Mouse (Mus musculus) cerebellum, adult 2 months (tissue): ENCODE data around the gene Lif. TPM values are rescaled to one million over a fixed set of nuclear protein-coding genes. Genes with fewer than 3 reads are reported as not detected.

Experiments used
- DNase-seq, 2 experiments: peaks; one replicate each; pipeline ENCODE4 v3.0.0; 2021
- H3K27ac ChIP-seq: fragments of 200-500 bp; 2 replicates; pipeline ENCODE4 v1.5.1; 2012; ENCODE audit warnings: low read length, control low read depth, inconsistent platforms; ENCODE audit not compliant: insufficient read depth
- H3K27me3 ChIP-seq: fragments of 200-500 bp; 2 replicates; pipeline ENCODE4 v1.6.1; 2012; ENCODE audit warnings: inconsistent platforms, mild to moderate bottlenecking, low read length, moderate library complexity; ENCODE audit not compliant: control insufficient read depth, insufficient read depth
- H3K4me1 ChIP-seq: fragments of 200-500 bp; 2 replicates; pipeline ENCODE4 v1.6.1; 2011; ENCODE audit warnings: low read length; ENCODE audit not compliant: control insufficient read depth, insufficient read depth
- H3K4me3 ChIP-seq: fragments of 200-500 bp; replicated peaks from 2 replicates; pipeline ENCODE3; 2011; ENCODE audit warnings: mild to moderate bottlenecking, low read depth, low read length, control low read depth; ENCODE audit not compliant: insufficient read depth
- CTCF ChIP-seq: fragments of 200-500 bp; IDR thresholded peaks from 2 replicates; pipeline ENCODE4 v1.5.1; 2011; ENCODE audit warnings: low read depth, mild to moderate bottlenecking, control low read depth, low read length, moderate library complexity, borderline replicate concordance; ENCODE audit not compliant: insufficient read depth
- POLR2A ChIP-seq: fragments of 200-500 bp; IDR thresholded peaks from 2 replicates; pipeline ENCODE4 v1.6.1; 2011; ENCODE audit warnings: low read length, control low read depth, borderline replicate concordance; ENCODE audit not compliant: insufficient read depth
- WGBS: fragments of 180-500 bp; shearing (Covaris S2); methylation state at CpG from one replicate; pipeline ENCODE4 v1.1.7; 2018; 5-methylcytosine and 5-hydroxymethylcytosine counted together
- polyA plus RNA-seq: library from polyadenylated mRNA; depleted of rRNA; stranded (reverse); fragments of >200 nt; gene quantifications from 2 replicates; pipeline ENCODE4 v1.2.3, GENCODE M21; 2012; rRNA removed

Gene Lif
- polyA plus RNA-seq, 1 experiment: 0.15 TPM

- TF ChIP-seq CTCF: no peak
- no peak for TF ChIP-seq POLR2A
- 100% methylated on average over 4 of the region's 4 CpGs for WGBS
- no peaks in the 10 kb centered on the region for H3K4me1 ChIP-seq
- H3K4me3 ChIP-seq: no peak overlapping the region
- no peak for DNase-seq
- no peaks in the 10 kb centered on the region for H3K27me3 ChIP-seq
- H3K27ac ChIP-seq: no peak overlapping the region
Measured at GRCm38 (mm10) chr11:4310324-4310723, 53.0 kb downstream of the Lif start.

- Histone ChIP-seq H3K27ac (no peak overlapping the region), H3K27me3 (no peaks in the 10 kb centered on the region), H3K4me3 (no peak overlapping the region), H3K4me1 (no peaks in the 10 kb centered on the region)
- TF ChIP-seq CTCF: no peak
- no peak for TF ChIP-seq POLR2A
- DNase-seq: no peak
- WGBS: 85% methylated on average over 4 of the region's 4 CpGs
Measured at GRCm38 (mm10) chr11:4312180-4312579, 54.8 kb downstream of the Lif start.

GRCm38 (mm10) chr11:4317287-4317686 lies 59.9 kb downstream of the Lif start:
- Histone ChIP-seq H3K27ac (no peak overlapping the region), H3K27me3 (no peaks in the 10 kb centered on the region), H3K4me1 (no peaks in the 10 kb centered on the region), H3K4me3 (no peak overlapping the region)
- no peak for DNase-seq
- TF ChIP-seq CTCF: no peak
- no peak for TF ChIP-seq POLR2A
- 69% methylated on average over 5 of the region's 5 CpGs for WGBS

- whole genome bisulfite sequencing: 89% methylated on average over 3 of the region's 3 CpGs
- TF ChIP-seq CTCF (no peak), POLR2A (no peak)
Measured at GRCm38 (mm10) chr11:4318011-4318410, 60.7 kb downstream of the Lif start.

GRCm38 (mm10) chr11:4319212-4319955 lies 62.0 kb downstream of the Lif start:
- Histone ChIP-seq H3K27me3 (no peaks in the 10 kb centered on the region), H3K27ac (no peak overlapping the region), H3K4me1 (peaks cover 4% of the 10 kb centered on the region; the same call in 1 of the 2 replicates), H3K4me3 (no peak overlapping the region)
- DNase-seq: no peak
- 94% methylated on average over 14 of the region's 14 CpGs for WGBS
- TF ChIP-seq CTCF (no peak), POLR2A (no peak)

More at GRCm38 (mm10) chr11:4318011-4318410, 60.7 kb downstream of the Lif start:
- no peaks in the 10 kb centered on the region for H3K27me3 ChIP-seq
- no peaks in the 10 kb centered on the region for H3K4me1 ChIP-seq
- DNase-seq: no peak
- H3K4me3 ChIP-seq: no peak overlapping the region
- no peak overlapping the region for H3K27ac ChIP-seq

- Histone ChIP-seq H3K27me3 (no peaks in the 10 kb centered on the region), H3K4me1 (peaks cover 4% of the 10 kb centered on the region; the same call in 1 of the 2 replicates), H3K4me3 (no peak overlapping the region), H3K27ac (no peak overlapping the region)
- no peak for DNase-seq
- TF ChIP-seq CTCF (no peak), POLR2A (no peak)
- 62% methylated on average over 4 of the region's 4 CpGs for WGBS
Measured at GRCm38 (mm10) chr11:4320876-4321275, 63.5 kb downstream of the Lif start.

Other genes starting within 250 kb of the Lif start
- 0.05 and 0.14 TPM in 2 replicates for gene Sec14l4, start 226.1 kb upstream of the Lif start, polyA plus RNA-seq
- gene Sec14l3, start 192.7 kb upstream of the Lif start, polyA plus RNA-seq: not detected in 2 replicates
- gene Mtfp1, start 162.1 kb upstream of the Lif start, polyA plus RNA-seq: 60.5 and 65.2 TPM in 2 replicates
- 28.2 and 32.2 TPM in 2 replicates for gene Sec14l2, start 134.1 kb upstream of the Lif start, polyA plus RNA-seq
- 39.5 and 39.9 TPM in 2 replicates for gene Rnf215, start 122.4 kb upstream of the Lif start, polyA plus RNA-seq
- gene Ccdc157, start 97.3 kb upstream of the Lif start, polyA plus RNA-seq: 15.6 and 15.8 TPM in 2 replicates
- 50.0 and 54.3 TPM in 2 replicates for gene Sf3a1, start 97.2 kb upstream of the Lif start, polyA plus RNA-seq
- 33.3 and 34.1 TPM in 2 replicates for gene Tbc1d10a, start 70.8 kb upstream of the Lif start, polyA plus RNA-seq
- 5.1 and 5.6 TPM in 2 replicates for gene Castor1, start 39.3 kb upstream of the Lif start, polyA plus RNA-seq
- gene Osm, start 21.1 kb upstream of the Lif start, polyA plus RNA-seq: 0.03 TPM in 1 of 2 replicates, not detected in the other
- 0.05 and 0.08 TPM in 2 replicates for gene Hormad2, start 183.5 kb downstream of the Lif start, polyA plus RNA-seq